Mouse (Mus musculus) liver, embryonic 14.5 days (tissue): Measurements from ENCODE around the gene Rsad1.

Experiments used
- CTCF ChIP-seq: IDR thresholded peaks from 2 replicates; pipeline ENCODE4 v1.5.1; 2016; ENCODE audit warnings: antibody characterized with exemption, low read depth, control low read depth
- EP300 ChIP-seq: IDR thresholded peaks from 2 replicates; pipeline ENCODE4 v1.6.1; 2016; ENCODE audit warnings: antibody characterized with exemption, low read depth

DNA sequence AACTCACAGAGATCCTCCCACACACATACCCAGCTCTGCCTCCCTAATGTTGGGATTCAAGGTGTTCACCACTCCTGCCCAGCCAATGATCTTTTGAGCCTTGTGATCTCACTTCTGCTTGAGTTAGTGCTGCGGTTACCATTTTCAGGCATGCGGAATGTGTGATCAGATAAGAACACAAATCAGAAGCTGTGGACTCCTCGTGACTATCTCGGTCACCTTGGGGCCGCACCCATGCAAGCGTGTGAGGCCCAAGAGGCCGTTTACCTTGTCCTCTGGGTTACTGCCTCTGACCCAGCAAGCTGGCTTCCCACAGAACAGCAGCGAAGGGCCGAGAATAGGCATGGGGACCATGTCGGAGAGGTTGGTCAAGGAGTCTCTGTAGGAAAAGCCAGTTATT is 40.1 kb downstream of the Rsad1 start:
- TF ChIP-seq EP300 (no peak), CTCF (no peak)
